Mouse (Mus musculus): ENCODE data around the gene Nt5e.

The Nt5e gene

DNA sequence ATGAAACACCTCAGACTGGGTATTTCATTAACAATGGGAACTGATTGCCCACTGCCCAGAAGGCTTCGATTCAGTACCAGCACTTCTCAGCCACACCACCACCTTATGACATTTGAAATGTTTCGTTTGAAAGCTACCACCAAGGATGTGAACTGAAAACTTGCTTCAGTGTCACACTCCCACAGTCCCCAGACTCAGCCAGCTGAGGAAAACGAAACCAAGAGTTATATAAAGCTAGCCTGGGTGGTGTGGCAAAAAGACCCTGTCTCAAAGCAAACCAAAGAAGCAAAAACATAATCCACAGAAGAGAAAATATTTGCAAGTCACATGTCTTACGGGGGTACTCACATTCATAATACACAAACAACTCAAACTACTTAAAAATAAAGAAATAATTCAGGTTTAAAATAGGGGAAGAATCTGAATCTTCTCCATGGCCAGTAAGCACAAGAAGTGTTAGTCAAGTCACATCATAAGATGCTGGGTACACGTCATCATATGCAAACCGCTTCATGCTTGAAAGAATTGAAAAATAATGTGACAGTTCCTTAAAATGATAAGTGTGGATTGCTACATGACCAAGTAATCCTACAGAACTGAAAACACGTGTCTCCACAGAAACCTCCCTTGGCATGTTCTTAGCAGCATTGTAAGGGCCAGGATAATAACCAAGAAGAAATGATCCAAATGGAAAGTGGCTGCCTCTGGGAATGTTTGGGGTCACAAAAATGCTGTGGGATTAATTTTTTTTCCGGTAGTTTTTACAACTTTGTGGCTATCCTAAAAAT lies 28.9 kb upstream of the Nt5e start:
- Histone ChIP-seq H3K4me1 (replicated peaks; ENCODE audit: low read depth, low read length) (no peaks in the 10 kb centered on the region), H3K9me3 (ENCODE audit: low read length) (no peaks in the 10 kb centered on the region), H3K4me3 (replicated peaks; ENCODE audit: low read length) (no peak overlapping the region), H3K36me3 (ENCODE audit: insufficient read depth, low read length) (no peaks in the 10 kb centered on the region), H3K27me3 (ENCODE audit: insufficient read depth, low read length) (peaks cover 20% of the 10 kb centered on the region)
- no peak for TF ChIP-seq CTCF (conservative IDR thresholded peaks at IDR 0.05; ENCODE audit: low read length)
- TF ChIP-seq POU5F1 (IDR thresholded peaks at IDR 0.05; ENCODE audit: borderline replicate concordance, low read length), result no peak
- TF ChIP-seq NANOG (IDR thresholded peaks at IDR 0.05; ENCODE audit: borderline replicate concordance, low read length), result no peak

DNA sequence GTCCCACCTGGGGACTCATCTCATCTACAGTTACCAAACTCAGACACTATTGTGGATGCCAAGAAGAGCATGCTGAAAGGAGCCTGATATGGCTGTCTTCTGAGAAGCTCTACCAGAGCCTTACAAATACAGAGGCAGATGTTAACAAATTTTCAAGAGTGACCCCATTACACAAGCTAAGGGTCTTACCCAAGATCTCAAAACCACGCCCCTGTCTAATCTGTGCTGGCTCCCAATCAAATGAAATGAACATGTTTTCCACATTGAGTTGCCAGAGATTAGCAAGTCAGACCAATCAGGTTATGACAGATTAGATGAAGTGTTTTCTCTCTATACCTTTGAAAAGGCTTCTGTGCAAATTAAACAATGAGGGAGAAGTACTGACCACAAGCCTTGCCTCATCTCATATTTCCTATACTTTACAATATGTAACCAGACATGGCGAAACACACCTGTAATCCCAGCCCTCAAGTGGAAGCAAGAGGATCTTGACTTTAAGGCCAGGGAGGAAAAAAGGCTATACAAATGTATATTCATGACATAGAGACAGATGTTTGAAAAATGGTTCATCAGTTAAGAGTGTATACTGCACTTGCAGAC lies 19.9 kb upstream of the Nt5e start:
- Histone ChIP-seq H3K4me1 (replicated peaks; ENCODE audit: low read depth, low read length) (no peaks in the 10 kb centered on the region), H3K36me3 (ENCODE audit: insufficient read depth, low read length) (no peaks in the 10 kb centered on the region), H3K9me3 (ENCODE audit: low read length) (no peaks in the 10 kb centered on the region), H3K27me3 (ENCODE audit: insufficient read depth, low read length) (peaks cover 22% of the 10 kb centered on the region), H3K4me3 (replicated peaks; ENCODE audit: low read length) (no peak overlapping the region)
- no peak for TF ChIP-seq NANOG (IDR thresholded peaks at IDR 0.05; ENCODE audit: borderline replicate concordance, low read length)

DNA sequence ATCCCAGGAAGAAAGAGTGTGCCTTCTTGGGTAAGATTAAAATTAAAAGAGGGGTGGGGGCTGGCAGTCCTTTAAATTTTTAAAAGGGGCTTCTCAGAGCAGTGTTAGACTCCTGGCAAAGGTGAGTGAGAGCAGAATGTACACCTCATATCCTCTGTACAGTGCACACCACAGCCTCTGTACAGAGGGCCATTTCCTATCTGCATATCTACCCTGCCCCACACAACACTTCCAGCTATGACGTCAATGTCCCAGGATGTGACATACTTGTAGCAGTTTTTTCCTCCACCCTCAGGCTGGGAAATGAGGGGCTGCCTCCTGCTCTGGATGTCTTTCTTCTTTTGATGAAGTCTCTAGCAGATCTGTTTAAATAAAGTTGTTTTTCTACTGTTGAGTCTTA lies 17.9 kb upstream of the Nt5e start:
- TF ChIP-seq CTCF (conservative IDR thresholded peaks at IDR 0.05; ENCODE audit: low read length) (no peak), POU5F1 (IDR thresholded peaks at IDR 0.05; ENCODE audit: borderline replicate concordance, low read length) (no peak), NANOG (IDR thresholded peaks at IDR 0.05; ENCODE audit: borderline replicate concordance, low read length) (no peak)
- no peaks in the 10 kb centered on the region for H3K4me1 ChIP-seq (replicated peaks; ENCODE audit: low read depth, low read length)
- no peak overlapping the region for H3K4me3 ChIP-seq (replicated peaks; ENCODE audit: low read length)
- no peaks in the 10 kb centered on the region for H3K9me3 ChIP-seq (ENCODE audit: low read length)
- peaks cover 25% of the 10 kb centered on the region for H3K27me3 ChIP-seq (ENCODE audit: insufficient read depth, low read length)
- no peaks in the 10 kb centered on the region for H3K36me3 ChIP-seq (ENCODE audit: insufficient read depth, low read length)

DNA sequence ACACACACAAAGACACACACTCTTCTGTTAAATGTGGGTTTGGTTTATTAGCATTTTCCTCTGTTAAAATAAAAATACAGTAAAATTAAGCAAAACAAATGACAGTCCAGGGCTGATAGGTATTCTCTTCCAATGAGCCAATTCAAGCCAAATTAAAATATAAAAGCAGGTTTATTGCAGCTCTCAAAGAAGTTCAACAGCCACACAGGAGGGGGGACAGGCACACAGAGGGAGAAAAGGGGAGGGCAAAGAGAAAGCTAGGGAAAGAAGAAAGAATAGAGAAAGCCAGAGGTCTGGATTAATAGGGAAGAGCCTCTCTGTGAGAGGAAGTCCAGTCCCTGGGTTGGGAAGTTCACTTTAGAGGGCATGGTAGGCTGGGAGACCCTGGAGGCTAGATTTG lies 7.8 kb upstream of the Nt5e start:
- TF ChIP-seq NANOG (IDR thresholded peaks at IDR 0.05; ENCODE audit: borderline replicate concordance, low read length) (peak; percentile 98), POU5F1 (IDR thresholded peaks at IDR 0.05; ENCODE audit: borderline replicate concordance, low read length) (no peak)
- H3K4me3 ChIP-seq (replicated peaks; ENCODE audit: low read length), result no peak overlapping the region
- no peaks in the 10 kb centered on the region for H3K9me3 ChIP-seq (ENCODE audit: low read length)
- no peaks in the 10 kb centered on the region for H3K36me3 ChIP-seq (ENCODE audit: insufficient read depth, low read length)
- peaks cover 42% of the 10 kb centered on the region for H3K4me1 ChIP-seq (replicated peaks; ENCODE audit: low read depth, low read length)
- peaks cover 39% of the 10 kb centered on the region for H3K27me3 ChIP-seq (ENCODE audit: insufficient read depth, low read length)

DNA sequence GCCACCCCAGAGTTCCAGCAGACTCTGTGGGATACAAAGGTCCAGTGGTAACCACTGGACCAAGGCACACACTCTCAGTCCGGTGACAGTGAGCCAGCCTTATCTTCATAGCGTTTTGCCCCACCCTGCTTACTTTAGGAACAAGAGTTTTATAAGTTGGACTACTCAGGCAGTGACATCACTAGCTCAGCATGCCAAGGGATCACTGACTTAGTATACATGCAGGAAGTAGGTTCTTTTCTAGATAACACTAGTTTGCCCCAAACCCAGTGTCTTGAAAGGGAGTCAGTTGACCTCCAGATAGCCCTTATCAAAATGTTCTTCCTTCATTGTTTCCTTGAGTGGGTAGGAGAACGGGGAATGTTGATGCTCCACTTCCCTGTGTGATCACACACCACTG lies 2.4 kb upstream of the Nt5e start:
- TF ChIP-seq CTCF (conservative IDR thresholded peaks at IDR 0.05; ENCODE audit: low read length) (no peak), POU5F1 (IDR thresholded peaks at IDR 0.05; ENCODE audit: borderline replicate concordance, low read length) (no peak), NANOG (IDR thresholded peaks at IDR 0.05; ENCODE audit: borderline replicate concordance, low read length) (no peak)
- no peaks in the 10 kb centered on the region for H3K36me3 ChIP-seq (ENCODE audit: insufficient read depth, low read length)
- no peak overlapping the region for H3K4me3 ChIP-seq (replicated peaks; ENCODE audit: low read length)
- peaks cover 70% of the 10 kb centered on the region for H3K27me3 ChIP-seq (ENCODE audit: insufficient read depth, low read length)
- no peaks in the 10 kb centered on the region; the same call in 1 of the 2 replicates for H3K9me3 ChIP-seq (ENCODE audit: low read length)
- H3K4me1 ChIP-seq (replicated peaks; ENCODE audit: low read depth, low read length), result peaks cover 34% of the 10 kb centered on the region

DNA sequence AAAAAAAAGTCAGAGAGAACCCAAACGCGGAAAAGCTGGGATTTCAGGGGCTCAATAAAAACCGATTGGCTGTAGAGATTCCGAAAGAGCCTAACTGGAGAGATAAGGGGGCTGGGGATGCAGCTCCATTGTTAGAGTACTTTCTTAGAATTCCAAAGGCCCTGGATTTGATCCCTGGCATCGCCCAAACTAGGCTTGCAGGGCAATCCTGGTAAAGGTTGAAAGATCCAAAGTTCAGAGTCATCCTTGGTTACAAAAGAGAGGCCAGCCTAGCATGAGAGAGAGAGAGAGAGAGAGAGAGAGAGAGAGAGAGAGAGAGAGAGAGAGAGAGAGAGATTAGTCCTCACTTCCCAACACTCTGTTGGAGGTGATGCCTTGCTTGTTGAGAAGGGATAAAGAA lies 1.7 kb downstream of the Nt5e start:
- Histone ChIP-seq H3K4me1 (replicated peaks; ENCODE audit: low read depth, low read length) (peaks cover 44% of the 10 kb centered on the region), H3K36me3 (ENCODE audit: insufficient read depth, low read length) (no peaks in the 10 kb centered on the region), H3K9me3 (ENCODE audit: low read length) (peaks cover 18% of the 10 kb centered on the region), H3K27me3 (ENCODE audit: insufficient read depth, low read length) (peaks cover 84% of the 10 kb centered on the region), H3K4me3 (replicated peaks; ENCODE audit: low read length) (no peak overlapping the region)
- no peak for TF ChIP-seq NANOG (IDR thresholded peaks at IDR 0.05; ENCODE audit: borderline replicate concordance, low read length)
- no peak for TF ChIP-seq POU5F1 (IDR thresholded peaks at IDR 0.05; ENCODE audit: borderline replicate concordance, low read length)
- TF ChIP-seq CTCF (conservative IDR thresholded peaks at IDR 0.05; ENCODE audit: low read length), result no peak

DNA sequence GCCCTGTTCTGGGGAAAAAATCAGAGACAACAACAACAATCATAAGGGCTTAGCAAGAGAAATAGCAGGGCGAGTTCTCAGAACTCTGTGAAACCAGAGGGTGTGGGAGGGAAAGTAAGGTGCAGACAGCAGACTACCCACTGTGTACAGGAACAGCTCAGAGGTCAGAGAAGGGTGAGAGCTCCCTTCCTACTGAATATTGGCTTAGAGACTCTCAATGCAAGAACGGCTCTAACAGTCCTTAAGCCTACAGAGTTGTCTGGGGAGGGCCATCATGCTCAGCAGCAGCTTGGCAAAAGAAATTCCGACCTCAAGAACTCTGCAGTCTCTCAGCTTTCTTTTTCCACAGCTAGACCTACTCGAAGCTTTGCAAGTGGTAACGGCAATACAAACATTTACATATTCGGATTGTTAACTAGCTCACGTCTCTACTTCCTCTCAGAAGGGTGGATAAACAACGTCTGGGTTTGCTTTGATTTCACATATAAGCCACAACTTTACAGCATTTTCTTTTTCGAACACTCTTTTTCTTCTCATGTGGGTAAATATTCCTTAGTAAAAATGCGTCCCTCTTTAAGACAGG lies 2.3 kb downstream of the Nt5e start:
- Histone ChIP-seq H3K36me3 (ENCODE audit: insufficient read depth, low read length) (no peaks in the 10 kb centered on the region), H3K9me3 (ENCODE audit: low read length) (peaks cover 19% of the 10 kb centered on the region), H3K27me3 (ENCODE audit: insufficient read depth, low read length) (peaks cover 84% of the 10 kb centered on the region), H3K4me1 (replicated peaks; ENCODE audit: low read depth, low read length) (peaks cover 44% of the 10 kb centered on the region), H3K4me3 (replicated peaks; ENCODE audit: low read length) (no peak overlapping the region)
- no peak for TF ChIP-seq CTCF (conservative IDR thresholded peaks at IDR 0.05; ENCODE audit: low read length)
- no peak for TF ChIP-seq NANOG (IDR thresholded peaks at IDR 0.05; ENCODE audit: borderline replicate concordance, low read length)
- TF ChIP-seq POU5F1 (IDR thresholded peaks at IDR 0.05; ENCODE audit: borderline replicate concordance, low read length), result no peak

DNA sequence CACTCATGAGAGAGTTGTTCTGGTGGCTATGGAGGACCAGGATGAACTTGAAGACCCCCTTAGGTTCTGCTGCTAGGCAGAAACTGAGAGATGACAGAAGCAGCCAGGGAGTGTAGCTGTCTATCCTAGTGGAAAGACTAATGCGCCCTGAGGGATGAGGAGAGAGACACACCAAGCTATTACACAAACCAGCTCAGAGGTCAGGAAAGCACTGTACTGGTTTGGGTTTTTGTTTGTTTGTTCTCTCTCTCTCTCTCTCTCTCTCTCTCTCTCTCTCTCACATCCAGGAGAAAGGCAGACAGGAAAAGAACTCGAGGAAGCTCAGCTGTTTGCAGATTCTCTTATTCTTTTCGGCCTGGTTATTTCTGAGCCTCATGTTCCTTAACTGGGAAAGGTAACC lies 3.3 kb downstream of the Nt5e start:
- H3K36me3 ChIP-seq (ENCODE audit: insufficient read depth, low read length), result no peaks in the 10 kb centered on the region
- TF ChIP-seq CTCF (conservative IDR thresholded peaks at IDR 0.05; ENCODE audit: low read length), result no peak

More for the DNA sequence above, 3.3 kb downstream of the Nt5e start:
- peaks cover 21% of the 10 kb centered on the region for H3K9me3 ChIP-seq (ENCODE audit: low read length)
- H3K4me3 ChIP-seq (replicated peaks; ENCODE audit: low read length), result no peak overlapping the region
- peaks cover 44% of the 10 kb centered on the region for H3K4me1 ChIP-seq (replicated peaks; ENCODE audit: low read depth, low read length)
- H3K27me3 ChIP-seq (ENCODE audit: insufficient read depth, low read length), result peaks cover 84% of the 10 kb centered on the region
